Mouse (Mus musculus) monocyte, adult 5-6 weeks (primary cell): Measurements from ENCODE around the gene Kdm2a. TPM values are rescaled to one million over a fixed set of nuclear protein-coding genes. Genes with fewer than 3 reads are reported as not detected.

Experiments
- ATAC-seq: fragments of 153-309, 156-312 bp; replicated peaks from 2 replicates; pipeline ENCODE4 v1.8.0; 2017; ENCODE audit warnings: mild to moderate bottlenecking; ENCODE audit not compliant: low TSS enrichment, insufficient number of reproducible peaks, severe bottlenecking, poor library complexity, low FRiP score
- total RNA-seq: library from RNA; stranded (forward); fragments of 200-1000, 200-491, 200-594 nt; gene quantifications from 3 replicates; pipeline ENCODE4 v1.2.3, GENCODE M21; 2017

Kdm2a gene
- 109 to 142 TPM (median 139 TPM) in 3 replicates for total RNA-seq

- ATAC-seq, result no peak
Measured at GRCm38 (mm10) chr19:4397798-4398629, at the start of gene Kdm2a. Kdm2a (minus strand) TSS chr19:4398285.

GRCm38 (mm10) chr19:4447445-4447844 is 49.4 kb upstream of the Kdm2a start:
- no peak for ATAC-seq

- ATAC-seq, result no peak
Measured at GRCm38 (mm10) chr19:4446661-4447420, 48.8 kb upstream of the Kdm2a start.

- ATAC-seq, result no peak
Measured at GRCm38 (mm10) chr19:4442408-4442807, 44.3 kb upstream of the Kdm2a start.

GRCm38 (mm10) chr19:4441621-4442161 is 43.6 kb upstream of the Kdm2a start:
- no peak for ATAC-seq

GRCm38 (mm10) chr19:4441090-4441591 is 43.1 kb upstream of the Kdm2a start:
- ATAC-seq, result peak; percentile 49

DNA sequence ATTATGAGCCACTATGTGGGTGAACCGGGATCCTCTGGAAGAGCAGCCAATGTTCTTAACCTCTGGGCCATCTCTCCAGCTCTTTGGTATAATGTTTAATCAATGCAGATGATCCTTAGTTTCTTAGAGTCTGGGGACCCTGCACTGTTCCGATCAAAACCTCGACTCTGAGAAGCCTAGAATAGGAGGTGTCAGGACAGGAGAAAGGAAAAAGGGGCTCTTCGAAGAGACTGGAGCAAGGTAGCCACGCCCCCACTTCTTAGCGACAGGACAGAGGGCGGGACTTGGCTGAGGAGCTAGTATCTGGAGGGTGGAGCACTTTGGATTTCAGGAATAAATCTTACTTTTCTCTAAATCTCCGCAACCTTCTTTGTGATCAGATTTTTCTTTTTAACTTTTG is 42.1 kb upstream of the Kdm2a start:
- ATAC-seq, result no peak

- no peak for ATAC-seq
Measured at GRCm38 (mm10) chr19:4439161-4439801, 41.2 kb upstream of the Kdm2a start, which contains the start of gene Rhod. Rhod (minus strand) TSS chr19:4439432.

DNA sequence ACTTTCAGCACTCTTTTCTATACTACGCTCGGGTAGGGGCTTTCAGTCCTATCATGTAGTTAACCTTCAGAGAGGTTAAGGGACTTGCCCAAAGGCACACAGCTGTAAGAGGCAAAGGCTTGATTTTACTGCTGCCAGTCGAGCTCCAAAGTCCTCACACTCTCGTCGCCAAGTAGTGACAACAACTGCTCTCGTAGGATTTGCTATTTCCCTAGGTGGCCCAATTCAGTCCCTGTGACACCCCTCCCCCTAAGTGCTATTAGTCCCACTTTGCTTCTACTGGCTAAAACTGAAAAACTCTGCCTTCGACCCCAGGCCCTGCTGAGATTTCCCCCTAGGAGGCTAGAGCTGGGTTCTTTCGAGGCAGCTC is 40.7 kb upstream of the Kdm2a start:
- ATAC-seq, result no peak

GRCm38 (mm10) chr19:4437886-4438285 is 39.8 kb upstream of the Kdm2a start:
- ATAC-seq, result no peak

DNA sequence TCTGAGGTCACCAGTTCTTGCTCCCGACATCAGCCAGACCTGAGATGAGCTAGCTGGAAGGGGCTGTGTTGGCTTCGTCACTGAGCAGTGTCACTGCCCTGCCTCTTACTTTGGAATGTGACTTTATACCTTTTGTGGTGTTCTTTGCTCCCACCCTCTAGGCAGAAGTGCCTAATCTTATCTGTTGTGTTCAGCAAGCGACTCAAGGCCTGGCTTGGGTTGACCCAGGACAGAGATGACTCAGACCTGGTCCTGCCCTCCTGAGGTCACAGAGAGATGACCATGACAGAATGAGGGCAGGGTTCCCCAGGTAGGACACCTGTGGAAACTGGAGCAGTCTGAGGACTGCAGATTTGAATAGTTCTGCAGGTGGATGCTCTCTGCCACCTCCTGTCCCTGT is 38.2 kb upstream of the Kdm2a start:
- no peak for ATAC-seq

DNA sequence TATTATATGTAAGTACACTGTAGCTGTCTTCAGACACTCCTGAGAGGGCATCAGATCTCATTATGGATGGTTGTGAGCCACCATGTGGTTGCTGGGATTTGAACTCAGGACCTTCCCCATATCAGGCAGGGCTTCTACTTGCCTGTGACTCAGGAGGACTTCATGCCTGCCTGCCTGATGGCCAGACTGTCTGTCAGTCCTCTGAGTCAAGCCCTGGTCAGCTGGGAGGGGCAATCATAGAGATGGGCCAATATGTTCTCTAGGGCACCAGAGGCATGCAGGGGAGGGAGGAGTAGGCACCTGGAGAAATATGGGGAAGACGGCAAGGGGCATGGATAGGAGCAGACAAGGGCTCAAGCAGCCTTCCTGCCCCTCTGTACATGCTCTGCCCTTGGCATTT is 36.9 kb upstream of the Kdm2a start:
- ATAC-seq, result no peak

DNA sequence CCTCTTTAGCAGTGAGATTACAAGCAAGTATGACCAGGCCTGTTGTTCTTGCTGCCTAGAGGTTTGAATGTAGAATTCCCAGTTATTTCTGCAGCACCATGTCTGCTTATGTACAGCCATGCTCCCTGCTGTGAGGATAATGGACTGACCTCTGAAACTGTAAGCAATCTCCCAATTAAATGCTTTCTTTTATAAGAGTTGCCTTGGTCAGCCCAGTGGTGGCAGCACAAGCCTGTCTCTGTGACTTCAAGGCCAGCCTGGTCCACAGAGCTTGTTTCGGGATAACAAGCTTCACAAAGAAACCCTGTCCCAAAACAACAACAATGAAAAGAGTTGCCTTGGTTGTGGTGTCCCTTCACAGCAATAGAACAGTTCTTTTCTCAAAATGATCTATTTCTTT is 35.7 kb upstream of the Kdm2a start:
- no peak for ATAC-seq

GRCm38 (mm10) chr19:4430091-4430620 is 32.1 kb upstream of the Kdm2a start:
- ATAC-seq, result no peak

DNA sequence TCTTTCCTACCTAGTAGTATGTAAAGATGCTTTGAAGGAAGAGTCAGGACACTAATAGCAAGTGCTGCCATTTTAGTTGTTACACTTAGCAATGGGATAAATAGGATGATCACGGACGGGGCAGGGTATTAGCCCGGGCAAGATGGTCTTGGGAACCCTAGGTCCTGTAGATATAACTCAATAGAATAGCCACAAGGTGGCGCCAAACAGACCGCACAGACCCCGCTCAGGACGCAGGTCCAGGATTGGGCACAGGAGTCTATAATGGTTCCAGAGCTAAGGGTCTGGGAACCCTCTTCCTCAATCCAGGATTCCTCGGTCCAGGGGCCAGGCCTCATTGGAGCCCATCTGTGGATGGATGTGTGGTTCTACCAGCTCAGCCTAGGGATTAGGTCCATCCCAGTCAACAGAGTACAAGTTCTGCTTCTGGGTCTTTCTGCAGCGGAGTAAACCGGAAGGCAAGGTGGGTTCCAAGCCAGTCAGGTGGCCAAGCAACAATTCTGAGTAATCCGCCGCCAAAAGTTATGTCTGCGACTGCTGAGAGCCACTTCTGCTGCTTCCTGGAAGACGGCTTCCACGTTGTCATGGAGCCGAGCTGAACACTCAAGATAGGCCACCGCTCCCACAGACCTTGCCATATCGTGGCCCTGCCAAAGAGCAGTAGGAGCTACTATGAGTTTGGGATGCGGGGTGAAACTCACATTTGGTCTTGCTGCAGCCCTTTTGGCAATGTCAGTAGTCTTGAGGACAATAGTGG is 27.7 kb upstream of the Kdm2a start:
- 0 out of 2 replicates have a peak, but pooled peaks have one; percentile 34 for ATAC-seq

DNA sequence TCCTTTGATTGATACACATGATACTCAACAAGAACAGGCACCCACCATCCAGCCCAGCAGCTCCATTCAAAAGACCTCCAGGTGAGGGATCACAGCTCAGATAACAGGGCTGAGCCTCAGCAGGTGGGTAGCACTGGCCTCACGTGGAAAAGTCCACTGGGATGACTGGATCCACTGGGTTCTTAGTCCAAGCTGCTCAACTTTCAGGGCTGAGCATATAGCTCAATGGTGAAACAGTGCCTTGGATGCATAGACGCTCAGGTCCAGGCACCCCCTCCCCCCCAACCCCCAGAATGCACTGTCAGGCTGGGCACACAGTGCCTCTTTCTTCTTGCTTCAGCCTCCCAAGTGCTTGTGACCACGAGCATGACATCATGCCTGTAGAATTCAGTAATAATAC is 24.9 kb upstream of the Kdm2a start:
- no peak for ATAC-seq

DNA sequence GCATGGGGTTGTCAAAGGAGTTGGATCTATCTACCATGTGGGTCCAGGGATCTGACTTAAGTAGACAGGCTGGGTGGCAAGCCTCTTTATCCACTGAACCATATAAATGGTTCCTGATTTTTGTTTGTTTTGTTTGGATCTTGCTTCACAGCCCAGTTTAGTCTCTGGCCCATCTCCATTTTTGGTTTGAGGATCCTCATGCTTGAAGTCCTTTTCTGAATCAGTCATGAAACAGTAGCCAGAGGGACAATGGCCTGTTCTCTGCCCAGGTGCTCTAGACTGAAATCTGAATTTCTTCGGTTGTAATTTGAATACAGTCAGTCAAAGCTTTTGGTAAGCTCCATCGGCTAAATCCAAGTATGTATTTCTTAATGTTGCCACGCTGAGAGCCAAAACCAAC is 24.5 kb upstream of the Kdm2a start:
- no peak for ATAC-seq
